Mouse (Mus musculus) heart, embryonic 15.5 days (tissue): ENCODE results near the gene Wdr89. TPM values are rescaled to one million over a fixed set of nuclear protein-coding genes. Genes with fewer than 3 reads are reported as not detected.

Experiments
- ATAC-seq: fragments of 200-750 bp; cut with Nextera tagmentation; replicated peaks from 2 replicates; pipeline ENCODE4 v1.8.0; 2017; ENCODE audit warnings: low read depth, moderate TSS enrichment; ENCODE audit not compliant: insufficient number of reproducible peaks, insufficient read depth, low FRiP score
- H3K27ac ChIP-seq: fragments of 300-500 bp; sonication (generic); 2 replicates; pipeline ENCODE4 v1.5.1; 2015; ENCODE audit warnings: mild to moderate bottlenecking, inconsistent platforms
- H3K27me3 ChIP-seq: fragments of 300-500 bp; sonication (generic); 2 replicates; pipeline ENCODE4 v1.6.1; 2015; ENCODE audit warnings: inconsistent platforms
- H3K36me3 ChIP-seq: fragments of 300-500 bp; sonication (generic); 2 replicates; pipeline ENCODE4 v1.6.1; 2015; ENCODE audit warnings: mild to moderate bottlenecking, inconsistent platforms
- H3K4me1 ChIP-seq: fragments of 300-500 bp; sonication (generic); replicated peaks from 2 replicates; pipeline ENCODE4 v1.6.1; 2015; ENCODE audit warnings: inconsistent platforms
- H3K4me2 ChIP-seq: fragments of 300-500 bp; sonication (generic); 2 replicates; pipeline ENCODE4 v1.6.1; 2015; ENCODE audit warnings: inconsistent platforms, mild to moderate bottlenecking, moderate library complexity
- H3K4me3 ChIP-seq: fragments of 300-500 bp; sonication (generic); 2 replicates; pipeline ENCODE4 v1.5.1; 2015; ENCODE audit warnings: mild to moderate bottlenecking, inconsistent platforms
- H3K9ac ChIP-seq: fragments of 300-500 bp; sonication (generic); 2 replicates; pipeline ENCODE4 v1.6.1; 2015; ENCODE audit warnings: mild to moderate bottlenecking, inconsistent platforms
- H3K9me3 ChIP-seq: fragments of 300-500 bp; sonication (generic); replicated peaks from 2 replicates; pipeline ENCODE4 v1.6.1; 2016; ENCODE audit warnings: inconsistent platforms
- WGBS: fragments of 180-500 bp; shearing (Covaris S2); methylation state at CpG from one replicate; pipeline ENCODE4 v1.1.7; 2015; ENCODE audit warnings: mixed read lengths; 5-methylcytosine and 5-hydroxymethylcytosine counted together
- polyA plus RNA-seq: library from polyadenylated mRNA; unstranded; fragments of >200 nt; fragmentation: Nextera tagmentation; extraction: Ambion mirVana; gene quantifications from 2 replicates; pipeline ENCODE4 v1.2.1, GENCODE M21; 2015

Gene Wdr89
- polyA plus RNA-seq, 1 experiment from 2014 or later = 6.7 TPM

DNA sequence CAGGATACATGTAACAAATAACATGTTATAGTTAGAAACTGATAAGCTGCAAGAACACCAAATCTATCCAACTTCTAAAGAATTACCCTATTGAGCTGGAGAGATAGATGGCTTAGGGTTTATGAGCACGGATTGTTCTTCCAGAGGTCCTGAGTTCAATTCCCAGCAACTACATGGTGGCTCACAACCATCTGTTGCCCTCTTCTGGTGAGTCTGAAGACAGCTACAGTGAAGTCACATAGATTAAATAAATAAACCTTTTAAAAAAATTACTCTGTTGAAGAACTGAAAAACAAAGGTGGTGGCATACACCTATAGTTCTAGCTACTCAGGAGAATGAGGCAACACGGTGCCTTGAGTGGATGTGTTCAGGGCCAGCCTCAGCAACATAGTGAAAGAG is 21.7 kb downstream of the Wdr89 start:
- Histone ChIP-seq H3K4me1 (peaks cover 3% of the 10 kb centered on the region; the same call in 1 of the 2 replicates), H3K27me3 (no peaks in the 10 kb centered on the region), H3K4me3 (no peak overlapping the region), H3K27ac (no peak overlapping the region), H3K36me3 (no peaks in the 10 kb centered on the region), H3K9me3 (no peaks in the 10 kb centered on the region), H3K9ac (no peak overlapping the region), H3K4me2 (no peak overlapping the region)
- no peak for ATAC-seq
- 87% methylated on average over 2 of the region's 2 CpGs for WGBS

- Histone ChIP-seq H3K4me1 (peaks cover 3% of the 10 kb centered on the region; the same call in 1 of the 2 replicates), H3K9ac (no peak overlapping the region), H3K9me3 (no peaks in the 10 kb centered on the region), H3K36me3 (no peaks in the 10 kb centered on the region), H3K4me2 (no peak overlapping the region), H3K27ac (no peak overlapping the region), H3K4me3 (no peak overlapping the region), H3K27me3 (no peaks in the 10 kb centered on the region)
- WGBS = 91% methylated on average over 1 of the region's 1 CpGs
- ATAC-seq = no peak
Measured at GRCm38 (mm10) chr12:75645780-75646179, 23.6 kb downstream of the Wdr89 start.

DNA sequence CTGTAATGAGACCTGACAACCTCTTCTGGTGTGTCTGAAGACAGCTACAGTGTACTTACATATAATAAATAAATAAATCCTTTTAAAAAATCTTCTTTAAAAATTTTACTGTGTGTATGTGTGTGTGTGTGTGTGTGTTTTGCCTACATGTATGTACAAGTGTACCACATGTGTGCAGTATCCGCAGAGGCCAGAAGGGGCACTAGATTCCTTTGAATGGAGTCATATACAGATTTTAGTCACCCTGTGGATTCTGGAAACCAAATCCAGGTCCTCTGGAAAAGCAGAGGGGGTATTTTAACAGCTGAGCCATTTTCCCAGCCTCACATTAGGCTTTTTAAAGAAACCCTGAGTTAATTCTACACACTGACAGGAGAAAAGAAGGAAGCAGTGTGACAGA is 27.6 kb downstream of the Wdr89 start:
- 92% methylated on average over 1 of the region's 1 CpGs for WGBS
- Histone ChIP-seq H3K4me1 (no peaks in the 10 kb centered on the region), H3K36me3 (no peaks in the 10 kb centered on the region), H3K4me2 (no peak overlapping the region), H3K27ac (no peak overlapping the region), H3K4me3 (no peak overlapping the region), H3K27me3 (no peaks in the 10 kb centered on the region), H3K9me3 (no peaks in the 10 kb centered on the region), H3K9ac (no peak overlapping the region)
- no peak for ATAC-seq

DNA sequence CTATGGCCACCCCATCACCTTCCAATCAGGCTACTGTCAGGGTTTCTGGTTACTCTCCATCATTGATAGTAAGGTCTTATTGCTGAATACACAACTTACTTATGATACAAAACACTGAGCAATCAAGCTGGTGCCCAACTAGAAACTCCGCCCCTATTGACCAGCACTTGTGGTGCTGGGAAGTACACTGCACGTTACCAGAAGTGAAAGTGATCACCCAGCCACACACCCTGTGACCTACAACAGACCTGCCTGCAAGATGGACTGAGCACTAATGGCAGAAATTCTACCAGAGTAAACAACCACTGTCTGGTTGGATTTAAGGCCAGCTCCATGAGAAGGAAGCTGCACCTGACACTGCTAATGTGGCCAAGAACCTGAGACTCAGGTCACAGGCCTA is 31.0 kb downstream of the Wdr89 start:
- peaks cover 9% of the 10 kb centered on the region; the same call in 1 of the 2 replicates for H3K4me1 ChIP-seq
- H3K4me2 ChIP-seq = no peak overlapping the region
- ATAC-seq = no peak
- H3K9ac ChIP-seq = no peak overlapping the region
- 84% methylated on average over 2 of the region's 2 CpGs for WGBS
- no peak overlapping the region for H3K27ac ChIP-seq
- no peak overlapping the region for H3K4me3 ChIP-seq
- no peaks in the 10 kb centered on the region for H3K36me3 ChIP-seq
- H3K27me3 ChIP-seq = no peaks in the 10 kb centered on the region
- H3K9me3 ChIP-seq = no peaks in the 10 kb centered on the region

DNA sequence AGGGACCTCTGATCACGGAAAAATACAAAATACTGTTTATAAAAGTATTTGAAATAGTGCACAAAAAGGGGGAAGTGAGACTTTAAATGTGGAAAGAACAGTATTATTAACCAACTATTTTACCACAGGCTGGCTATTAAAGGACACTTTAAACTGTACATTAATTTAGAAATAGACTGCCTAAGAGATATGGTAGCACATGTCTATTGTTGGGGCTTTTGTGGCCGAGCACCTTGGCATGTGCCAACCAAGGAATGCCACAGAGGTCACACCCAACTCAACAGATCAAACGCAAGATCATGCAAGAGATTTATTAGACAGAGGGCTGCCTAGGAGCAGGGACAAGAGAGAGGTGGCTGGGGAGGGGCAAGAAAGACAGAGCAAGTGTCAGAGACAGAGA is 32.2 kb downstream of the Wdr89 start:
- Histone ChIP-seq H3K9me3 (no peaks in the 10 kb centered on the region), H3K27ac (no peak overlapping the region), H3K4me1 (peaks cover 12% of the 10 kb centered on the region; the same call in 1 of the 2 replicates), H3K4me3 (no peak overlapping the region), H3K4me2 (no peak overlapping the region), H3K27me3 (no peaks in the 10 kb centered on the region), H3K9ac (no peak overlapping the region), H3K36me3 (no peaks in the 10 kb centered on the region)
- no peak for ATAC-seq
- WGBS = 84% methylated on average over 3 of the region's 3 CpGs

GRCm38 (mm10) chr12:75635771-75636430 is 33.4 kb downstream of the Wdr89 start:
- no peak overlapping the region for H3K4me2 ChIP-seq
- no peak overlapping the region for H3K4me3 ChIP-seq
- ATAC-seq = no peak

DNA sequence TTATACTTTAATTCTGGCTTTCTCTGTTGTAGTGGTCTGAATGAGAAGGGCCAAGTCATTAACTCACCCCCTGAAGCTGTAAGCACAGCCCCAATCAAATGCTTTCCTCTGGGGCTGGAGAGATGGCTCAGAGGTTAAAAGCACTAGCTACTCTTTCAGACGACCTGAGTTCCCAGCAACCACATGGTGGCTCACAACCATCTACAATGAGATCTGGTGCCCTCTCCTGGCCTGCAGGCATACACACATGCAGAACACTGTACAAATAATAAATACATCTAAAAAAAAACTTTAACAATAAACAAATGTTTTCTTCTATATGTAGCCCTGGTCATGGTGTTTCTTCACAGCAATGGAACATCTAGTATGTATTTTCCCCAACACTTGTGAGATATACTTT is 39.7 kb downstream of the Wdr89 start:
- no peak overlapping the region for H3K4me3 ChIP-seq
- no peak overlapping the region for H3K4me2 ChIP-seq
- H3K9ac ChIP-seq = no peak overlapping the region
- H3K27ac ChIP-seq = no peak overlapping the region
- H3K9me3 ChIP-seq = no peaks in the 10 kb centered on the region
- H3K36me3 ChIP-seq = no peaks in the 10 kb centered on the region
- H3K27me3 ChIP-seq = no peaks in the 10 kb centered on the region
- WGBS = 75% methylated on average over 1 of the region's 1 CpGs
- H3K4me1 ChIP-seq = peaks cover 12% of the 10 kb centered on the region; the same call in 1 of the 2 replicates
- ATAC-seq = no peak

More at GRCm38 (mm10) chr12:75635771-75636430, 33.4 kb downstream of the Wdr89 start:
- Histone ChIP-seq H3K27me3 (no peaks in the 10 kb centered on the region), H3K36me3 (no peaks in the 10 kb centered on the region), H3K27ac (no peak overlapping the region), H3K4me1 (peaks cover 12% of the 10 kb centered on the region; the same call in 1 of the 2 replicates), H3K9me3 (no peaks in the 10 kb centered on the region), H3K9ac (no peak overlapping the region)
- WGBS = 77% methylated on average over 10 of the region's 10 CpGs

DNA sequence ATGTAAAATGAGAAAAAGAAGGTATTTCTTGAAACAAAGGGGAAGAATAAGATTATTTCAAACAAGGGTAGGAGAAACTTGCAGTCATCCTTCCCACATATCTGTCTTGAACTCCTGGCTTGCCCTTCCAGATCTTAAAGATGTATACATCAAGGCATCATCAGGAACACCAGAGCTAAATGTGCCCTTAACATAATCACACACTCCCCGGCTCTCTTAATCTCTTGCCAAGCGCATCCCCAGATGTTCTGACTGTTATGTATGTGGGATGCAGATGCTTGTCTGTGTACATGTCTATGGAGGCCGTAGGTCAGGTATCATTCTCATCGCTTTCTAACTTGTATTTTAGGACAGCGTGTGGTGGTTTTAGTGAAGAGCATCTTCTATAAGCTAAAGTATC is 46.0 kb downstream of the Wdr89 start:
- Histone ChIP-seq H3K27ac (no peak overlapping the region), H3K4me1 (no peaks in the 10 kb centered on the region), H3K4me2 (no peak overlapping the region), H3K27me3 (no peaks in the 10 kb centered on the region), H3K9ac (no peak overlapping the region), H3K9me3 (0 out of 2 replicates have a peak, but pooled peaks cover 6% of the 10 kb centered on the region), H3K36me3 (no peaks in the 10 kb centered on the region), H3K4me3 (no peak overlapping the region)
- 83% methylated on average over 5 of the region's 5 CpGs for WGBS
- ATAC-seq = no peak

GRCm38 (mm10) chr12:75622835-75623234 is 46.5 kb downstream of the Wdr89 start:
- 59% methylated on average over 3 of the region's 3 CpGs for WGBS
- no peaks in the 10 kb centered on the region for H3K36me3 ChIP-seq
- no peak overlapping the region for H3K27ac ChIP-seq
- no peaks in the 10 kb centered on the region for H3K27me3 ChIP-seq
- no peak overlapping the region for H3K4me2 ChIP-seq
- ATAC-seq = no peak
- no peak overlapping the region for H3K4me3 ChIP-seq
- 0 out of 2 replicates have a peak, but pooled peaks cover 6% of the 10 kb centered on the region for H3K9me3 ChIP-seq
- H3K4me1 ChIP-seq = no peaks in the 10 kb centered on the region
- no peak overlapping the region for H3K9ac ChIP-seq

- H3K4me1 ChIP-seq = peaks cover 11% of the 10 kb centered on the region
- no peak overlapping the region for H3K4me3 ChIP-seq
- H3K9me3 ChIP-seq = 0 out of 2 replicates have a peak, but pooled peaks cover 6% of the 10 kb centered on the region
- H3K9ac ChIP-seq = no peak overlapping the region
- H3K27ac ChIP-seq = no peak overlapping the region
- no peaks in the 10 kb centered on the region for H3K36me3 ChIP-seq
- WGBS = 71% methylated on average over 8 of the region's 8 CpGs
- H3K4me2 ChIP-seq = no peak overlapping the region
- H3K27me3 ChIP-seq = no peaks in the 10 kb centered on the region
- ATAC-seq = no peak
Measured at GRCm38 (mm10) chr12:75616841-75617240, 52.5 kb downstream of the Wdr89 start.

DNA sequence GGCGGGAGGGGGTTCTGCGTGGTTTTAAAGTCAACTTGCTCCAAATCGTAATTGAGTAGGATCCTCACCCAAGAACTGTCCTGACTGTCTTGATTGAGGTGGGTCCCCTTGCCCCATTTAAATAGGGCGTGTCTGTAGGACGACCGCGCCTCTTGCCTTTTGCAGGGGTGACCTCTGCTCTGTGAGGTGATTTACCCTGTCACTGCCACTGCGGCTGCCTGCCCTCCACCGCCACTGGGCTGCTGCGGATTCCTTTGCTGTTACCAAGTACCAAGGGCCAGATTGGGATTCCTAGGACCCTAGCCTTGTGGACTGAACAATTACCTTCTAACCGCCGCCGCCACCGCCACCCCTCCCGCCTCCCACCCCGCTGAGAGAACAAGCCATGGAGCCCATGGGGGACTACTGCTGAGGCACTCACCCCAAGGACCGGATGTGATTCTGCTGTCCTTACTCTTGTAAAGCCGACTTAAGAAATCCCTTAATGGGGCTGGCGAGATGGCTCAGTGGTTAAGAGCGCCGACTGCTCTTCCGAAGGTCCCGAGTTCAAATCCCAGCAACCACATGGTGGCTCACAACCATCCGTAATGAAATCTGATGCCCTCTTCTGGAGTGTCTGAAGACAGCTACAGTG is 53.1 kb downstream of the Wdr89 start:
- ATAC-seq = peak; percentile 58; the same call in 1 of the 2 replicates
- 8% methylated on average over 24 of the region's 24 CpGs for WGBS
- H3K27ac ChIP-seq = peak overlapping the region; percentile 42
- peaks cover 11% of the 10 kb centered on the region for H3K4me1 ChIP-seq
- H3K9me3 ChIP-seq = no peaks in the 10 kb centered on the region
- no peaks in the 10 kb centered on the region for H3K36me3 ChIP-seq
- peak overlapping the region; percentile 43; the same call in 1 of the 2 replicates for H3K9ac ChIP-seq
- H3K4me3 ChIP-seq = peak overlapping the region; percentile 47
- H3K27me3 ChIP-seq = no peaks in the 10 kb centered on the region
- H3K4me2 ChIP-seq = peak overlapping the region; percentile 69

- H3K4me3 ChIP-seq = no peak overlapping the region
- no peaks in the 10 kb centered on the region for H3K27me3 ChIP-seq
- H3K36me3 ChIP-seq = no peaks in the 10 kb centered on the region
- H3K9me3 ChIP-seq = no peaks in the 10 kb centered on the region
- H3K27ac ChIP-seq = no peak overlapping the region
- peaks cover 11% of the 10 kb centered on the region for H3K4me1 ChIP-seq
- no peak for ATAC-seq
- peak overlapping the region; percentile 69 for H3K4me2 ChIP-seq
- WGBS = 38% methylated on average over 3 of the region's 3 CpGs
- no peak overlapping the region for H3K9ac ChIP-seq
Measured at GRCm38 (mm10) chr12:75615556-75615955, 53.8 kb downstream of the Wdr89 start.
